Mouse (Mus musculus) left cerebral cortex, postnatal 14 days (tissue): ENCODE measurements around the gene Ifit1bl1. TPM values are rescaled to one million over a fixed set of nuclear protein-coding genes. Genes with fewer than 3 reads are reported as not detected.
"Not testable (repeated sequence)": the region's sequence is repeated elsewhere in the genome, so short reads cannot be mapped to it uniquely, and the experiment has no call there.

ENCODE experiments used
- DNase-seq, 2 experiments: peaks; one replicate each; pipeline ENCODE4 v3.0.0; 2021 to 2022; ENCODE audit warnings: low spot score in 2 of 2, mixed read lengths in 1 of 2
- intact Hi-C: fragments of 180-260 bp; cut with DNase I; formaldehyde crosslinking; loops from one replicate; pipeline ENCODE4 v1.15.1; 2025
- total RNA-seq, 2 experiments: library from RNA; stranded (reverse); gene quantifications; 2 replicates each; pipeline ENCODE4 v1.2.3; 2021

Gene Ifit1bl1
- total RNA-seq, 2 experiments from 2014 or later = 1.6 to 2.2 TPM

DNA sequence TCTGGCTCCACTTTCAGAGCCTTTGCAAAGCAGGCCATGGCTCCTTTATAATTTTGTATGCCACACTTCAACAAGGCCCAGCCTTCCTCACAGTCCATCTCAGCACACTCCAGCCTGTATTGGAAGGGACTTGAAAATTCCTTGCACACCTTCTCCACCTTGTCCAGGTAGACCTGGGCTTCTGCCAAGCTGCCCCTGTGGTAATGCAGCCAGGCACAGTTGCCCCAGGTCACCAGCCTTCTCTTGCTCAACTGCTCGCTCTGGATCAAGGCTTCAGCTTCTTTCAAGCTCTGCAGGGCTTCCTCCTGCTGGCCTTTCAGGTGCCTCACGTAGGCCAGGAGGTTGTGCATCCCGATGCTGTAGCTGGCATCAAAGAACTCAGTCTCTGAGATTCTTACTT lies 7.2 kb downstream of the Ifit1bl1 start:
- intact Hi-C loops, DNase-seq: not testable (repeated sequence)

DNA sequence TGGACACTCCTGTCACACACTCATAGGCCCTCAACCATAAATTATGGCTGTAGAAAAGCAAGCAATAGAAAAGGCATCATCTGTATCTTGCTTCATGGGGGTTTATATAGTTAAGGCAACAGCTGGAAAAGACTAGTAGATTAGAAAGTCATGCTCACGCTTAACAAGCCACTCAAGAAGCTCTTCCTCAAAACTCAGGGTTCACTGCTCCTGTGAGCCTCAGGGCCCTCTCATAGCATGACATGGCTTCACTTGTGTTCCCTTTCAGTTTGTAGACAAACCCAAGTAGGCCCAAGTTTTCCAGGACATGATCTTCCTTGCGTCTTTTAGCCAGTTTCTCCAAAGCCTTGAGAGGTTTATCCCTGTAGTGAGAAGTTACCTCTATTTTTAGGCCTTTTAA lies 8.3 kb downstream of the Ifit1bl1 start:
- DNase-seq = no peak
- intact Hi-C loops = no loop called here

DNA sequence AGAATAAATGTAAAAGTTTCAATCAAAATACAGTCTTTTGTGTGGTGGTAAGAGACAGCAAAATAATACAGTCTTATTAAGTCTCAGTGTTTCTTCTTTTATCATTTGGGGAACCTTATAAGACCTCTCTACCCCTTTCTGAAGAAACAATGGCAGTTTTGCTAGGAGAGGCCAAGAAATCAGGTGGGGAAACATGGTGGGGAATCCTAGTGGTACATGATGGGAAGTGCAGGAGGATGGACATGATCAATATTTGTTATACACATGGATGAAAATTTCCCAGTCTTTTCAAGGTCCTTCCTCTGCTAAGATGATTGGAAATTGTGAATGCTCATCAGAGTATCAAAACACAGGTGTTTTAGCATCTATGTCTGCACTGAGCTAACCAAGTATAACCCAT lies 12.8 kb downstream of the Ifit1bl1 start:
- intact Hi-C loops = no loop called here
- no peak for DNase-seq

DNA sequence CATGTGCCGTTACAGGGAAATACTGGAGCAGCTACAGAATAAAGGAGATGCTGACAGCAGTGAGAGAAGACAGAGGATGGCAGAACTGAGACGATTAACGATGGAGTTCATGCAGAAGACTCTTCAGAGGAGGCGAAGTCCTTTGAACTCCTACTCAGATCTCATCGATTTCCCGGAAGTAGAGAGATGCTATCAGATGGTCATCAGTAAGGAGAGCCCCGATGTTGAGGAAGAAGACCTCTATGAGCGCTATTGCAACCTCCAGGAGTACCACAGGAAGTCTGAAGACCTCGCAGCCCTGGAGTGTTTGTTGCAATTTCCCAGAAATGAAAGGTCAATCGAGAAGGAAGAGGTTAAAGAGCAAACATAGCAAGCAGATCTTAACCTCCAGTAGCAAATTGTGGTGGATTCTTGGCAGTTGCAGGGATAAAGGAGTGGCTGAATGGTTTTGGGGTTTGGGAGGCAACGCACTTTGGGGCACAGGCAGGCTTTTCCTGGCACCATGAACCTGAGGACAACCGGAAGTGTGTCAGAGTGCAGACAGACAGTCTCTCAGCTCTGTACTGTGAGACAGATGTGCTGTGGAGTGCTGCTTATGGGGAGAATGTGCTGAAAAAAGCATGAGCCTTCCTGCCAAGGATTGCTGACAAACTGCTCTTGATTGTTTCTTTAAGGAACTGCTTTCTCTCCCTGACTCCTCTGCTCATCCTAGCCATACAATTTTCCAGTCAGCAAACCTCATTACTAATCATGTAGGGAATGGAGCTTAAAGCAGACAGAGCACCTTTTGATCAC lies 13.7 kb downstream of the Ifit1bl1 start:
- intact Hi-C loops, DNase-seq: not testable (repeated sequence)

DNA sequence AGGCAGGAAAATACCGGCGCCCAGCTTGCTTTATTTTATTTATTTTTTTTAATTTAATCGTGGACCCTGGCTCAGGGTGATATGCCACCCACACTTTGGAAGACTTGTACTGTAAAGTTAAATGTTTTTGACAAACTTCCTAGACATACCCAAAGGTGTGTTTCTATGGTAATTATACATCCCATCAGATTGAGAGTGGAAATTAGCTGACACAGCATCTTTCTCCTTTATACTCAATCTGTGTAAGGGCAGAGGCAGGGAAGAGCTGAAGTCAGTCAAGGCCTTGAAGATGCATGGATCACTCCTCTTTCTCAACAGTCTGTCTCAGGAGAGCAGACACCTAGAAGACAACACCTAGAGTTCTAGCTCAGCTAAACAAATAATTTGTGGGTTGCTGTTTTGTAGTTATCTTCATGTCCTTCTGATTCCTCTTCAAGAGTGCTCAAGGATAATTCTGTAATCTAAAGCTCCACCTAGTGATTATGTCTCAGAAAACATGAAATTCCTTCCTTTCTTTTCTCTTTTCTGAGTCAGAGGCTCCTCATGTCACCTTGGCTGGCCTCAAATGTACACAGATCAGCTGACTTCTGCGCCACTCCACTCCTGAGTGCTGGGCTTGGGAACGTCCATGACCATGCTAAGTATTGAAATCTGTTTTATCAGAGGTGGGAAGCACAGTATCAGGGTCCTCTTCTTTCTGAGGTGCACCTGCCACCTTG lies 15.9 kb downstream of the Ifit1bl1 start:
- intact Hi-C loops, DNase-seq: not testable (repeated sequence)

- intact Hi-C loops = not testable (repeated sequence)
Observed at GRCm38 (mm10) chr19:34583126-34583766, 18.5 kb downstream of the Ifit1bl1 start, which contains the start of gene Ifit3. Gene Ifit3, plus strand, starts transcription at chr19:34583531.

GRCm38 (mm10) chr19:34582696-34583095 lies 19.1 kb downstream of the Ifit1bl1 start:
- intact Hi-C loops = not testable (repeated sequence)

More at GRCm38 (mm10) chr19:34583126-34583766, 18.5 kb downstream of the Ifit1bl1 start, which contains the start of gene Ifit3:
- not testable (repeated sequence) for DNase-seq

DNA sequence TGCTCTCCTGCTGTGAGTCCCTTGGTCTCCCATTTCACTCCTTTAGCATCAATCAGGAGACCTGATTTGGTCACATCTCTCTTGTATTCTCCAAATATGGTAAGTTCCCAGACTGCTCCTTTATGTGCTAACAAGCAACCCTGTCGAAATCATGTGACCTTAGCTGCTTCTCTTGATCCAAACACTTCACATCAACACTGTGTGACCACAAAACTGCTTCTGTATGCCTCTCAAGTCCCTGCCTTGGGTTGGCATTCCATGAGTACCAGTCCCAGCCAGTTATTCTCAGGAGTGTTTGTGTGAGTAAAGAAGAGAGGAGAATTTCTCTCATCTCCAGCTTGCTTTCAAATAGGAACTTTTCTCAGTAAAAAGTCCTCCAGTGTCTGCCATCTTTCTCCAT lies 24.6 kb downstream of the Ifit1bl1 start:
- intact Hi-C loops = no loop called here
- DNase-seq = no peak

More at GRCm38 (mm10) chr19:34582696-34583095, 19.1 kb downstream of the Ifit1bl1 start:
- DNase-seq = not testable (repeated sequence)

DNA sequence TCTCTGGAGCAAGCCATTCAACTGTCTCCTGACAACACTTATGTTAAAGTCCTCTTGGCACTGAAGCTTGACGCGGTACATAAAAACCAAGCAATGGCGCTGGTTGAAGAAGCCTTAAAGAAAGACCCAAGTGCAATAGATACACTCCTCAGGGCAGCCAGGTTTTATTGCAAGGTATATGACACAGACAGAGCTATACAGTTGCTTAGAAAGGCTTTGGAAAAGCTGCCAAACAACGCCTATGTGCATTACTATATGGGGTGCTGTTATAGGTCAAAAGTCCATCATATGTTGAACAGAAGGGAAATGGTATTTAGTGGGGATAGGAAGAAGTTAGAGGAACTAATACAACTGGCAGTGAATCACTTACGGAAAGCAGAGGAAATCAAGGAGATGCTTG lies 28.1 kb downstream of the Ifit1bl1 start:
- intact Hi-C loops = no loop called here
- no peak for DNase-seq

GRCm38 (mm10) chr19:34571080-34571479 lies 30.7 kb downstream of the Ifit1bl1 start:
- intact Hi-C loops = no loop called here
- no peak for DNase-seq

GRCm38 (mm10) chr19:34569896-34570476 lies 31.8 kb downstream of the Ifit1bl1 start:
- no peak for DNase-seq
- intact Hi-C loops = no loop called here

GRCm38 (mm10) chr19:34568988-34569895 lies 32.5 kb downstream of the Ifit1bl1 start:
- no peak for DNase-seq
- intact Hi-C loops = no loop called here

- intact Hi-C loops = no loop called here
Observed at GRCm38 (mm10) chr19:34566178-34566784, 35.5 kb downstream of the Ifit1bl1 start.

DNA sequence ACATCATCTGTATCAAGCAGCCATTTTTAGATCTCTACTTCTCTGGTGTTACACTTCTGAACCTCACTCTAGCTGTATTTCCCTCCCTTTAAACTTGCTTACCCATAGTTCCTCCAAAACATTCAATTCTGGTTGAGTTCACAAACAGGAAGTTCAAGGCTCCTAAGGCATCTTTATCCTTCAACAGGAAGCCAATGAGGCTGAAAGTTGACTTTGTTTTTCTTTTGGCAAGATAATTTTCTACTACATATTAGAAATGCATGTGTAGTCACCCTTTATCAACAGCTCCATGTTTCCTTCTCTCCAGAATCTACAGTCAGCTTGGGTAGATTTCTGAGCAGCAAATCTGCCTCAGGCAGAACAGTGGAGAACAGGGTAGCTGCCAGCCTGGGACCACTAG lies 39.2 kb downstream of the Ifit1bl1 start:
- intact Hi-C loops = no loop called here

More at GRCm38 (mm10) chr19:34566178-34566784, 35.5 kb downstream of the Ifit1bl1 start:
- no peak for DNase-seq

GRCm38 (mm10) chr19:34556621-34557020 lies 45.1 kb downstream of the Ifit1bl1 start:
- intact Hi-C loops = no loop called here
- no peak for DNase-seq

More for the DNA sequence above, 39.2 kb downstream of the Ifit1bl1 start:
- DNase-seq = no peak

DNA sequence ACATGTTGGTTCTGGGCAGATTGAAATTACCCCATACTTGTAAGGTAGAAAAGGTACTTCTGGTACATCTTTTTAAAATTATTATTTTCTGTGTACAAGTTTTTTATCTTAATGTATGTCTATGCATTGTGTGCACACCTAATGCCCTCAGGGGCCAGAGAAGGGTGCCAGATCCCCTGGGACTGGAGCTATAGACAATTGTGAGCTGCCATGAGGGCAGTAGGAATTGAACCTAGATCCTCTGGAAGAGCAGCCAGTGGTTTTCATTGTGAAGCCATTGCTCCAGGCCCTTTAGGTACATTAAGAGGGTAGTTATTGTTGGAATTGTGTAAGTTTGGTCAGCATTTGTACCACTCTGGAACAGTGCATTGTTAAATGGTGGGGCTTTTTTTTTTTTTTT lies 47.7 kb downstream of the Ifit1bl1 start:
- intact Hi-C loops = loop anchor here (5.0 kb wide), 2 partner anchors 222 to 312 kb away; no protein-coding TSS in a partner anchor

DNA sequence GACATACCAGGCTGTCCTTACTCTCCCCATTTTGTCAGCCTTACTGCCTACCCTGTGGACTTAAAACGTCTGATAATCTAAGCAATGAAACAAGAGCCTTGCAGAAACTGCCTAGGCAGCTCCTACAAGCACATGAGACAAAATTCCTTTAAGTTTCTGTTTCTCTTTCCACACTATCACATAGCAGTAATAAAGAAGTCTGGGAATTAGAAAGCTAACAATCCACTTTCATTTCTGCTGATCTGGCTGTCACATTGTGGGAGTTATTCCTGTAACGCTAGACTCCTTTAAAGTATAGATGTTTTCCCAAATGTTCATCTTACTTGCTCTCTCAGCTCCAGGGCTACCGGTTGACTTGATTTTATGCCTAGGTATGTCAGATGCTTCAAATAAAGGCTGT lies 48.2 kb downstream of the Ifit1bl1 start:
- no peak for DNase-seq
- intact Hi-C loops = loop anchor here (5.0 kb wide), 2 partner anchors 221 to 311 kb away; no protein-coding TSS in a partner anchor

More for the DNA sequence above, 47.7 kb downstream of the Ifit1bl1 start:
- DNase-seq = no peak

DNA sequence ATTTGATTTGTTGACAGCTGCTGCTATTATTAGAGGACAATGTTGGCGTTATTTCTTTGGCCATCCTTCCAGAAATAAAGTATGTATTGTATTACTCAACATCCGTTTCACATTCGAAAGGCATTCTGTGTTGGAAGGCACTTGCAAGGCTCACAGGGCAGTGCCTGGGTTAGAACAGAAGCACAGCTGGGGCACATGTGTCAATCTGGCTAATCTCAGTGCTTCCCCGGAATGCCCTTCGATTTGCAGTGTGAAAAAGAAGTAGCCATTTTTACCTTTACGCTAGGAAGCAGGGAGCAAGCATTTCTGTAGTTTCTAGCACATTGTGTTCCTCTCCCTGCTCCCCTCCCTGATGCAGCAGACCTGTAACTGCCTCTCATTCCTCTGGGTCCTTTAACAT lies 48.7 kb downstream of the Ifit1bl1 start:
- intact Hi-C loops = loop anchor here (5.0 kb wide), 2 partner anchors 221 to 311 kb away; no protein-coding TSS in a partner anchor
- no peak for DNase-seq
